Mouse (Mus musculus): ENCODE measurements around the gene Jmjd1c. TPM values are rescaled to one million over a fixed set of nuclear protein-coding genes. Genes with fewer than 3 reads are reported as not detected.

Jmjd1c gene
- polyA plus RNA-seq, 1 experiment from 2014 or later: 33.5 TPM

- Histone ChIP-seq H3K27ac (no peak overlapping the region), H3K9ac (no peak overlapping the region), H3K36me3 (no peaks in the 10 kb centered on the region), H3K4me3 (no peak overlapping the region), H3K4me2 (no peak overlapping the region), H3K27me3 (no peaks in the 10 kb centered on the region), H3K9me3 (replicated peaks) (no peaks in the 10 kb centered on the region), H3K4me1 (replicated peaks) (peaks cover 55% of the 10 kb centered on the region)
- 57% methylated on average over 7 of the region's 7 CpGs for WGBS
- ATAC-seq (replicated peaks; ENCODE audit: insufficient number of reproducible peaks, insufficient read depth, low FRiP score, low read depth): no peak
These were observed 23.4 kb downstream of the Jmjd1c start for GRCm38 (mm10) chr10:67119291-67119690.

GRCm38 (mm10) chr10:67120180-67120579 is 24.3 kb downstream of the Jmjd1c start:
- Histone ChIP-seq H3K4me3 (no peak overlapping the region), H3K9me3 (replicated peaks) (no peaks in the 10 kb centered on the region), H3K27ac (0 out of 2 replicates have a peak overlapping the region, but pooled peaks have one; percentile 3), H3K27me3 (no peaks in the 10 kb centered on the region), H3K9ac (no peak overlapping the region), H3K4me2 (no peak overlapping the region), H3K4me1 (replicated peaks) (peaks cover 57% of the 10 kb centered on the region), H3K36me3 (no peaks in the 10 kb centered on the region)
- 32% methylated on average over 4 of the region's 4 CpGs for WGBS
- ATAC-seq (replicated peaks; ENCODE audit: insufficient number of reproducible peaks, insufficient read depth, low FRiP score, low read depth): no peak

GRCm38 (mm10) chr10:67120640-67121039 is 24.7 kb downstream of the Jmjd1c start:
- Histone ChIP-seq H3K4me1 (replicated peaks) (peaks cover 57% of the 10 kb centered on the region), H3K36me3 (no peaks in the 10 kb centered on the region), H3K27ac (0 out of 2 replicates have a peak overlapping the region, but pooled peaks have one; percentile 3), H3K27me3 (no peaks in the 10 kb centered on the region), H3K9ac (no peak overlapping the region), H3K4me2 (no peak overlapping the region), H3K4me3 (no peak overlapping the region), H3K9me3 (replicated peaks) (no peaks in the 10 kb centered on the region)
- ATAC-seq (replicated peaks; ENCODE audit: insufficient number of reproducible peaks, insufficient read depth, low FRiP score, low read depth): no peak
- 79% methylated on average over 2 of the region's 2 CpGs for WGBS

GRCm38 (mm10) chr10:67123756-67124155 is 27.8 kb downstream of the Jmjd1c start:
- Histone ChIP-seq H3K27me3 (no peaks in the 10 kb centered on the region), H3K4me2 (peak overlapping the region; percentile 42)

GRCm38 (mm10) chr10:67124156-67124555 is 28.2 kb downstream of the Jmjd1c start:
- Histone ChIP-seq H3K36me3 (no peaks in the 10 kb centered on the region), H3K4me3 (no peak overlapping the region), H3K27ac (peak overlapping the region; percentile 83), H3K27me3 (no peaks in the 10 kb centered on the region), H3K9me3 (replicated peaks) (no peaks in the 10 kb centered on the region), H3K4me1 (replicated peaks) (peaks cover 49% of the 10 kb centered on the region), H3K9ac (no peak overlapping the region), H3K4me2 (peak overlapping the region; percentile 42)
- ATAC-seq (replicated peaks; ENCODE audit: insufficient number of reproducible peaks, insufficient read depth, low FRiP score, low read depth): no peak
- 35% methylated on average over 4 of the region's 4 CpGs for WGBS

More at GRCm38 (mm10) chr10:67123756-67124155, 27.8 kb downstream of the Jmjd1c start:
- Histone ChIP-seq H3K9ac (no peak overlapping the region), H3K9me3 (replicated peaks) (no peaks in the 10 kb centered on the region), H3K36me3 (no peaks in the 10 kb centered on the region), H3K4me1 (replicated peaks) (peaks cover 52% of the 10 kb centered on the region), H3K4me3 (no peak overlapping the region), H3K27ac (peak overlapping the region; percentile 83)
- no peak for ATAC-seq (replicated peaks; ENCODE audit: insufficient number of reproducible peaks, insufficient read depth, low FRiP score, low read depth)
- WGBS: 33% methylated on average over 2 of the region's 2 CpGs

- WGBS: 2% methylated on average over 50 of the region's 50 CpGs
- H3K9ac ChIP-seq: peak overlapping the region; percentile 92
- no peaks in the 10 kb centered on the region for H3K9me3 ChIP-seq (replicated peaks)
- no peaks in the 10 kb centered on the region for H3K36me3 ChIP-seq
- H3K27me3 ChIP-seq: no peaks in the 10 kb centered on the region
- peaks cover 47% of the 10 kb centered on the region for H3K4me1 ChIP-seq (replicated peaks)
- peak overlapping the region; percentile 93 for H3K4me2 ChIP-seq
- ATAC-seq (replicated peaks; ENCODE audit: insufficient number of reproducible peaks, insufficient read depth, low FRiP score, low read depth): no peak; the same call in none of the 2 replicates
- peak overlapping the region; percentile 92 for H3K27ac ChIP-seq
- peak overlapping the region; percentile 98 for H3K4me3 ChIP-seq
These were observed 30.3 kb downstream of the Jmjd1c start for GRCm38 (mm10) chr10:67126061-67126858.

GRCm38 (mm10) chr10:67126859-67127758 is 31.2 kb downstream of the Jmjd1c start:
- no peaks in the 10 kb centered on the region for H3K9me3 ChIP-seq (replicated peaks)
- H3K4me3 ChIP-seq: peak overlapping the region; percentile 98
- under 1% methylated on average over 114 of the region's 115 CpGs for WGBS
- peak overlapping the region; percentile 93 for H3K4me2 ChIP-seq
- peak; percentile 71 for ATAC-seq (replicated peaks; ENCODE audit: insufficient number of reproducible peaks, insufficient read depth, low FRiP score, low read depth)
- H3K27ac ChIP-seq: peak overlapping the region; percentile 92
- H3K9ac ChIP-seq: peak overlapping the region; percentile 92
- no peaks in the 10 kb centered on the region for H3K36me3 ChIP-seq
- peaks cover 49% of the 10 kb centered on the region for H3K4me1 ChIP-seq (replicated peaks)
- H3K27me3 ChIP-seq: no peaks in the 10 kb centered on the region

- Histone ChIP-seq H3K36me3 (no peaks in the 10 kb centered on the region), H3K4me1 (replicated peaks) (peaks cover 35% of the 10 kb centered on the region), H3K4me3 (no peak overlapping the region), H3K9ac (no peak overlapping the region), H3K27me3 (no peaks in the 10 kb centered on the region), H3K4me2 (no peak overlapping the region), H3K9me3 (replicated peaks) (no peaks in the 10 kb centered on the region), H3K27ac (no peak overlapping the region)
- ATAC-seq (replicated peaks; ENCODE audit: insufficient number of reproducible peaks, insufficient read depth, low FRiP score, low read depth): no peak
- 52% methylated on average over 1 of the region's 1 CpGs for WGBS
These were observed 33.6 kb downstream of the Jmjd1c start for GRCm38 (mm10) chr10:67129531-67129930.

GRCm38 (mm10) chr10:67131709-67132108 is 35.8 kb downstream of the Jmjd1c start:
- Histone ChIP-seq H3K36me3 (no peaks in the 10 kb centered on the region), H3K9ac (no peak overlapping the region), H3K4me1 (replicated peaks) (peaks cover 24% of the 10 kb centered on the region), H3K4me2 (no peak overlapping the region), H3K27me3 (no peaks in the 10 kb centered on the region), H3K4me3 (no peak overlapping the region), H3K9me3 (replicated peaks) (no peaks in the 10 kb centered on the region), H3K27ac (no peak overlapping the region)
- no peak for ATAC-seq (replicated peaks; ENCODE audit: insufficient number of reproducible peaks, insufficient read depth, low FRiP score, low read depth)
- WGBS: 59% methylated on average over 1 of the region's 1 CpGs

- 92% methylated on average over 2 of the region's 2 CpGs for WGBS
- H3K27ac ChIP-seq: no peak overlapping the region
- H3K4me3 ChIP-seq: no peak overlapping the region
- H3K9me3 ChIP-seq (replicated peaks): no peaks in the 10 kb centered on the region
- no peak overlapping the region for H3K9ac ChIP-seq
- H3K4me1 ChIP-seq (replicated peaks): peaks cover 12% of the 10 kb centered on the region
- no peaks in the 10 kb centered on the region for H3K36me3 ChIP-seq
- no peak for ATAC-seq (replicated peaks; ENCODE audit: insufficient number of reproducible peaks, insufficient read depth, low FRiP score, low read depth)
- no peak overlapping the region for H3K4me2 ChIP-seq
- no peaks in the 10 kb centered on the region for H3K27me3 ChIP-seq
These were observed 38.4 kb downstream of the Jmjd1c start for GRCm38 (mm10) chr10:67134322-67134721.

- Histone ChIP-seq H3K27ac (no peak overlapping the region), H3K36me3 (no peaks in the 10 kb centered on the region), H3K27me3 (no peaks in the 10 kb centered on the region), H3K9ac (no peak overlapping the region), H3K9me3 (replicated peaks) (no peaks in the 10 kb centered on the region), H3K4me2 (no peak overlapping the region), H3K4me1 (replicated peaks) (no peaks in the 10 kb centered on the region; the same call in 1 of the 2 replicates), H3K4me3 (no peak overlapping the region)
- 88% methylated on average over 2 of the region's 2 CpGs for WGBS
- no peak for ATAC-seq (replicated peaks; ENCODE audit: insufficient number of reproducible peaks, insufficient read depth, low FRiP score, low read depth)
These were observed 41.5 kb downstream of the Jmjd1c start for GRCm38 (mm10) chr10:67137437-67137836.

Measured in heart, embryonic 15.5 days (tissue).